Mouse (Mus musculus): ENCODE results near the gene Lrrc74b.
A peak's percentile ranks its signal among the peaks of the same experiment; 100 is the strongest.
"Not testable (repeated sequence)": the region's sequence is repeated elsewhere in the genome, so short reads cannot be mapped to it uniquely, and the experiment has no call there.

Lrrc74b gene

DNA sequence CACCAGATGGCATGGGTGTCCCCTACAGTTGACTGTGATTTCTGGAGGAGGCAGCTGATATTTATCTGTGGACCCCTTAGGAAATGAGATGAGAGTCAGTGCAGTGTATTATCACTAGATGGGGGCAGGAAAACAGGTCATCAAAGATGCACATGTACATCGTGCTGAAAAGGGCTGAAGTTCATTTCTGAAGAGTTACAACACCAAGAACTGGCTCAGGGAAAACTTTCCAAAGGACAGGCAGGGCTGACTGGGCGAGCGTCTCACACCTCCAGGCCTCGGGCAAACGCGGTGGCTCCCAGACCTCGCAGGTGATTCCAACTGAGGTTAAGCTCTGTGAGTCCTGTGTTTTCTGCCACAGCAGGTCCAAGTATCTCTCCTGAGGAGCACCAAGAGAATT is 8.2 kb downstream of the Lrrc74b start:
- no peak for DNase-seq (ENCODE audit: low spot score)

DNA sequence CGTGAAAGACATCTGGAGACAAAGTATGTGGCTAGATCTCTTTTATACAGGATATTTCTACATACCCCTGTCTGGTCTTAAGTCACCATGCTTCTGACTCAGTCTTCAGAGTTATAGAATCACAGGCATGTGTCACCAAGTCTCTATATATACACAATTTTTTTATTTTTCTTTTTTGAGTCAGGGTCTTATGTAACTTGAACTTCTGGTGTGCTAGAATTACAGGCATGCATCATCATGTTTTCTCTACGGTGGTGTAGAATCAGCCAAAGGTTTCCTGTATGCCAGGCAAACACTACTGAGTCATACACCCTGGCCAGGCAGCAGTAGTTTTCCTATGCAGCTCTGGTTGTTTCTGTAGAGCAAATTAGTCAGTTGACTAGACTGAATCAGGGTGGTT is 18.4 kb downstream of the Lrrc74b start:
- no peak for DNase-seq (ENCODE audit: low spot score)

DNA sequence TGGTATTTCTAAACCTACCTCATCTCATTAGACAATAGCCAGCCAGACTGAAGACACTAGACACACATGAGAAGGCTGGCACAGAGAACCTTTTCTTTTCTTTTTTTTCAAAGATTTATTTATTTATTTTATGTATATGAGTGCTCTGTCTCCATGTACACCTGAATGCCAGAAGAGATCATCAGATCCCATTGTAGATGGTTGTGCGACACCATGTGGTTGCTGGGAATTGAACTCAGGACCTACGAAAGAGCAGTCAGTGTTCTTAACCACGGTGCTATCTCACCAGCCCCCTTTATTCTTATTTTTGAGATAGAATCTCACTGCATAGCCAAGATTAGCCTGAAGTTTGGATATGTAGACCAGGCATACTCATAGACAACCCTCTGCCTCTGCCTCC is 24.5 kb downstream of the Lrrc74b start:
- DNase-seq (ENCODE audit: low spot score) = no peak

DNA sequence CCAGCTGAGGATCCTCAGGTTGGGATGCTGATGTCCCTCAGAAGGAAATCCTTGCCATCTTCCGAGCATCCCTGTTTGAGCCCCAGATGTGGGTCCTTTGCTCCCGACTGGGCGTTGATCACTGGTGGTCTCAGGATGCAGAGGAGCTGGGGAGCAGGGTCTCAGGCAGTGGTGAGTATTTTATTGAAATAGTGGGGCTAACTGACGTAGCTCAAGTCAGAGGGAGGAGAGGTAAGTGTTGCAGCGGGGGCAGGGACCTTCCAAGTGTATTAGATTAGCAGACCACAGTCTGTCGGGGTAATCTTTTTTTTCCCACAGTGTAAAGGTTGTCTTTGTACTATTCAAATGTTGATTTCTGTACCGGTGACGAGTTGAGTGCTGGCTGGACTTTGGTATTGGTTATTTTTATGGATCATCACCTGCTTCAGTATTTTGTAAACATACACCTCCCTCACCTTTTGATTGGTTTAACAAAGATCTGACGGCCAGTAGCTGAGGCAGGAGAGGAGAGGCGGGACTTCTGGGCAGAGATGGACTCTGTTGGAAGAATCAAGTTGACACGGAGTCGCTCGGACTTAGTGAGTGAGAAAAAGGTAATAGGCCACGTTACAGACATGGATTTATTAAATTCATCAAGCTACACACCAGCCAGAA is 28.2 kb downstream of the Lrrc74b start:
- no peak for DNase-seq (ENCODE audit: low spot score)

DNA sequence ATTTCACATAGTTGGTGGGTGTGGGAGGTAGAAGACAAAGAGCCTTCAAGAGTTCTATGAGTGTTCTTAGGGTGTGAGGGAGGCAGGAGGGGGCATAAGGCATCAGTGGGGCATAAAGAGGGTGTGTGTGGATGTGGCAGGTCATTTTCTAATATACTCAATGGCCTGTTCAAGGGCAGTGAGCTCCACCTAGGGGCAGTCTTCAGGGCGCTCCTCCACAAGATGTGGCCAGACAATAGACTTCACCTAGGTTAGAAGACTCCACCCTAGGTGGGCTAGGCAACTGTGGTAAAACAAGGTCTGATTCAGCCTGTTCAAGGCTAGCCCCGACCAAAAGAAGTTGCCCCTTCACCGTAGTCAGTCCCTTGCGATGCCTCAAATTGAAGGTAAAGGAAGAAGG is 28.8 kb downstream of the Lrrc74b start:
- no peak for DNase-seq (ENCODE audit: low spot score)

DNA sequence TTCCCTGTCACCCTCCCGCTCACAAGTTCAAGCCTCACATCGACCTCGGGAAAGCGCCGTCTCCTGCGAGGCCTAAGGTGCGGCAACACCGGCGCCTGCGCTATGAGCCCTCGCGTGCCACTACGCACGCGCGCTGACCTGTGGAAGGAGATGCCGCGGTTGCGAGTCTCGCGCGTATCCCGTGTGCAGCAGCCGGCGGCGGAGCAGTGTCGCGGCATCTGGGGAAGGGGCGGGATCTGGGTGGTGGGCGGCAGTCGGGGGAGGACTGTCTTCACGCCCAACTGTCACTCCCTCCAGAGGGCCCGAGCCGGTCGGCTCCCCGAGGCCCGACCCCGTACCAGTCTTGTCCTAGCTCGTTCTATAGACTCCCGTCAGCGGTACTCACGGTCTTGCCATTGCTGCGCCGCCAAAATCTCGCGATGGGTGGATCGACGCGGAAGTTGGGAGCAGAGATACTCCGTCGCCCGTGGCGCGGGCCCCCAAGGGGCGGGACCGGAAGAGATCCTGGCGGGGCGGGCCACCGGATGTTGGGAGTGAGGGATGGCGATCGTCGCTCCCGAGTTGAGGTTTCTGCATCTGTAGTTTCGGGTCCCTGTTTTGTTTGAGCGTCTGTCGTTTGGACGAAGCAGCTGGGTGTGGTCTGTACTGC is 30.3 kb downstream of the Lrrc74b start, which contains the start of gene Thap7:
Gene Thap7, minus strand, starts transcription at position 497 of the 649 bp plus-strand sequence.
- peak; percentile 87 for DNase-seq (ENCODE audit: low spot score)

DNA sequence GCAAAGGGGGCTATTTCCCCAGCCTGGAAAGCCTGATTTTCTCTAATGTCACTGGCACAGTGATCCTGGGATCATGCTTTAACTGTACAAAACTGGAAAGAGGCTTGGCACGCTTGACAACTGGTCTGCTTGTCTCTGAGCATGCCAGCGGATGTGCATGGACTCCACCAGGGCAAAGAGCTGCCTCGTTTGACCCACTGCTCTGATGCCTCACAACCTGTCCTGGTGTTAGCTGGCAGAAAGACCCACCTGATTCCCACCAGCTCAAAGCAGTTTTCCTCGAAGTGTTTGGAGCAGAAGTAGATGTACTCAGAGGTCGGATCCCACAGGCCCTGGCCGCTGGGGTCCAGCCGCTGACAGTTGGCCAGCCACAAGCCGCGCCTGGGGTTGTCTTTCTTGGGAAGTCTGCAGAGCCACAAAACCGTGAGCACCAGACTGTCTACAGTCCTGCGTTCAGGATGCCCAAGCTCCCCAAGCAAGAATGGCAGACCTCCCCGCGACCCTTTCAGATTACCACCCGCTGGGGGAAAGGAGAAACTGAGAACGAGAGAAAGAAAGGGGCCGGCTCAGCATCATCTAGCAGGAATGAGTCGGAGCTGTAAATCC is 31.0 kb downstream of the Lrrc74b start:
- DNase-seq (ENCODE audit: low spot score) = no peak

DNA sequence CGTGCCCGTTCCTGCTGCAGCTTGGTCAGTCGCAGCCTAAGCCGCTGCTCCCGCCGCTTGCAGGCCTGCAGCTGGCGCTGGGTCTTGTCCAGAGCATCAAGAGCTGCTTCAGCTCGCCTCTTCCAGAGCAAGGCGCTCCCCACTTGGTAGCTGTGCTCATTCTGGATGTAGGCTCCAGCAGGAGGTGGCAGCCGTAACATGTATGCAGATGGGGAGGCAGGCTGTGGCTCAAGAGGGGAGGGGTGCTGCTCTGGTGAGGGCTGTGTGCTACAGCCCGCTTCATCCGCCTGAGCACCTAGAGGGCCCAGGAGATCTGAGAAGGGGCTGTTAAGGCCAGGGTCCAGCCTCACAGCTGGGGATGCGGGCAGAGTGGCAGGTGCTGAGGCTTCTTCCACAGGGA is 32.8 kb downstream of the Lrrc74b start:
- DNase-seq (ENCODE audit: low spot score) = no peak

DNA sequence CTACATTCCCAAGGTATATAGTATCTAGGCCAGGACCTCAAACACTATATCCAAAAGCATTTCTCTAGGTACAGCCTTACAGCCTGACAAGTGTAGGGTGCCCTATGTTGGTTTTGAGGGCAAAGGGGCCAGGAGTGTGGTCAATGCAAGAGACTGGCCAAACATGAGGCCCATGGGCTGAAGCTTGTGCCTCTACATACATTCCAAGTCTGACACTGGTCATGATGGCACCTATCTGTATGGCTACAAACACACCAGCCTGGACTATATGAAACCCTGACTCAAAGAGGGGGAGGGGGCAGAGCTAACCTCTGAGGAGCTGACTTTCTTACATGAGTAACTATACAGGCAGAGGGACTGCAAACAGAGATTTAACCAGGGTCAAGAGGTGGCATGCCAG is 33.4 kb downstream of the Lrrc74b start:
- no peak for DNase-seq (ENCODE audit: low spot score)

DNA sequence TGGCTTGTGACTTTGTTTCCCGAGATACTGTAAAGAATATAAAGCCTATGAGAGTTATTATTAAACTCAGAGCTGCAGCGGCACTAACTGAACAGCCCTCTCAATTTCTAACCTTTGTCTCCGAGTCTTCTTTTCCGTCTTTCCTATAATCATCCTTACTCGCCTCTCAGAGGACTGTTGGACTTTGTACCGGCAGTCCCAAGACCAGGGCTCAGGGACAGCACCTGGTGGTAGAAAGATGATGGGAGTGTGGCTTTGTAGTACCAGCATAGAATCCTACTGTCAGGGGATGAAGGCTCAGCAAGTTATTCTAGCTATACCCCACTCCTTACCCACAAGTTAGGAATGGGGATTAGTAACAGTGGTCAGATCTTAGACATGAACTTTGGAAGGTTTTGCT is 34.8 kb downstream of the Lrrc74b start:
- DNase-seq (ENCODE audit: low spot score) = no peak

DNA sequence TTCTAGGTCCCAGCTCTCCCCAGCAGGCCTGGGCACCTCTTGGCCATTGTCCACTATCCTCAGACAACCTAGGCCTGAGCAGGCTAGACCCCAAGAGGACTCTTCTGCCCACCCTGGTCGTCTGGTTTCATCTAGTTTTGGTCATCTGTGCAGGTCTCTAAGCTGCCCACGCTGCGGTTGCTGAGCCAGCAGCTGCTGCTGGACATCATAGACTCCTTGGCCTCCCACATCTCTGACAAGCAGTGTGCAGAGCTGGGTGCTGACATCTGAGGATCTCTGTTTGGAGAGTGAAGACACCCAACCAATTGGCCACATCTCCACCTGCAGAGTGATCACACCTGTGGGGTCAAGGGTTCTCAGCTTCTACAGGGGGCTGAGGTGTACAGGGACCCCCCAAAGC is 35.5 kb downstream of the Lrrc74b start:
- no peak for DNase-seq (ENCODE audit: low spot score)

DNA sequence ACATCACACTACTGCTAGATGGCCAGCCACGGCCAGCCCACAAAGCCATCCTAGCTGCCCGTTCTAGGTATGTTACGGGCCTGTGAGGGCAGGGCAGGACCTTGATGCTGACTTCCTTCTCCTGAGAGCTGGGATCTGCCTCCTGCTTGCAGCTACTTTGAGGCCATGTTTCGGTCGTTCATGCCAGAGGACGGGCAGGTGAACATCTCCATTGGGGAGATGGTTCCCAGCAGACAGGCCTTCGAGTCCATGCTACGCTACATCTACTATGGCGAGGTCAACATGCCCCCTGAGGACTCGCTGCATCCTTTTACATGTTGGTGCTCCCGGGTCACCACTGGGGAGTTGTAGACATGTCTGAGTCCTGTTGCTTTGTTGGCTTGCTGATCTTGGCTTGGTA is 36.9 kb downstream of the Lrrc74b start:
- no peak for DNase-seq (ENCODE audit: low spot score)

DNA sequence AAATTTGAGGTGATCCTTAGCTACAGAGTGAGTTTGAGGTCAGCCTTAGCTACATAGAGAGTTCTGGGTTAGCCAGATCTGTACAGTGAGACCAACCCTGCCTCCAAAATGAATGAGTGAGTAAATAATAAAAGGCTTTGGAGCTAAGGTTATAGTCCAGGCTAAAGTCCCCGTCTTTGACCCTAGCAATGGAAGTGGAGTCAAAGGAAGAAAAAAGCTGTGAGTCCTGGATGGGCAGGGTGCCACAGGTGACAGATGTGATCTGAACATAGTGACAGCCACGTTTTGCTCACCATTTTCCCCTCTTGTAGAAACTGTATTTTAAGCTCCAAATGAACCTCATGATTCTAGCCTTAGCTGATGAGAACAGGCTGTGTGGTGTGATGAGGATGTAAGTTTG is 42.1 kb downstream of the Lrrc74b start:
- DNase-seq (ENCODE audit: low spot score) = no peak

DNA sequence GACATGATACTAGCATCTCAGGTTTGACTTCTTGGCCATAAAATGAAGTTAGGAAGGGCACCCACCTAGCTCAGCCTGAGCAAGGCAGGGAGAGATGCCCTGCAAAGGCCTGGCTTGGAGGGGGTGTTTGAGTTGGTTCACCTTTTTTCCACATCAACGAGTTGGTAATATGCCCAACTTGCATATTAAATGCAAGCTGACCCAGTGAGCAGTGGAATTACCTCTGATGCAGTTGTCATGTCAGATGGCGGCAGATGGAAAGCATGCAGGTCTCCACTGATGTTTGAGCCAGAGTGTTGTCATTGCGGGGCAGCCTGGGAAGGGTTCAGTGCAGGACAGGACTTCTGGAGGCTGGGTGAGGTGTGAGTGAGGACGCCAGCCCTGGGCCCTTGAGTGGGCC is 49.6 kb downstream of the Lrrc74b start:
- DNase-seq (ENCODE audit: low spot score) = no peak

DNA sequence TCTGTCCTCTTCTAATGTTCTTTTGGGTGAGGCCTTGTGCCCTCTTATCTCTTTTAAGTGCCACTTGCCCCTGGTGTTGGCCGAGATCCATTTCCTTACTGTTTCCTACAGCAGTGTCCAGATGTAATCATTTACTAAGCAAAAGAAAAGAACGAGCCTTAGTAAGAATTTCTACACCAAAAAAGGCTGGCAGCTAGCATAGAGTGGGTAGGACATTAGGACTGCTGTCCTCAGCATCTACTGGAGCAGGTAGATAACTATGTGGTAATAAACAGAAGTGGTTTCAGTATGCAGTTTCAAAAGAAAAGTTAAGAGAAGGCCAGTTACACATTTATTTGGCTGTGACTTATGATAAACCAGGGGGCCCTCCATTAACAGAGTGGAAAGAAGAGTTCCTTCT is 50.4 kb downstream of the Lrrc74b start:
- DNase-seq (ENCODE audit: low spot score) = no peak

DNA sequence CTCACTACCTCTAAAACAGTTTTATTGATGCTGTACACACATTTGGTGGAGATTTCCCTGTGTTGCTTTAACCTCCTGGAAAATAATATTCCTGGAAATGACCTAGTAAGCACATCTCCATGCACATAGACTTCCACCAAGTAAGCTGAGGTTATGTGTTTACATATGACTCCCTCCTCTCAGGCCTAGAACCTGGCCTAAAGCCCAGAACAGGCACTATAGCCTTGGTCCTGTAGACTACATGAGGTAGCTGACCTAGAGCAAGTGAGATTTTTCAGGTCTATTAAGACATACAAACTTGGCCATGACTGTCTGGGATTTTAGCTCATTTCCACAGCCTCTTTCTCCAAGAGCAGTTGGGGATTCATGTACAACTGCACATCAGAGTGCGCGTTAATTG is 50.9 kb downstream of the Lrrc74b start:
- DNase-seq (ENCODE audit: low spot score) = no peak

DNA sequence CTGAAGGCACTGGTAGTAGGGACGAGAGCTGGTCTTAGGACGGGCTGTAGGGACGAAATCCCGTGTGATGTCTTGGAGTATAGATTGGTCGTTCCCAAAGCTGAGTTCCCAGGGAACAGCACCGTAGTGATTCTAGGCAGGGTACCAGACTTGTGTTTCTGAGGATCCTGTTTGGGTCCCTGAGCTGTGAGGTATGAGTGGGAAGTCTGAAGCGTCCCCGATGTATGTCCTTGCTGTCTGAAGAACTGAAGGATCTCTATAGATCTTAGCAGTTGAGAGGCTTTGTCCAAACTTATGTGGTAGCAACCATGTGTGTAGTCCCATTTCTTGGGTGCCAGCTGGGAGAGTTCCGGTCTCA is 51.8 kb downstream of the Lrrc74b start:
- DNase-seq (ENCODE audit: low spot score) = no peak

DNA sequence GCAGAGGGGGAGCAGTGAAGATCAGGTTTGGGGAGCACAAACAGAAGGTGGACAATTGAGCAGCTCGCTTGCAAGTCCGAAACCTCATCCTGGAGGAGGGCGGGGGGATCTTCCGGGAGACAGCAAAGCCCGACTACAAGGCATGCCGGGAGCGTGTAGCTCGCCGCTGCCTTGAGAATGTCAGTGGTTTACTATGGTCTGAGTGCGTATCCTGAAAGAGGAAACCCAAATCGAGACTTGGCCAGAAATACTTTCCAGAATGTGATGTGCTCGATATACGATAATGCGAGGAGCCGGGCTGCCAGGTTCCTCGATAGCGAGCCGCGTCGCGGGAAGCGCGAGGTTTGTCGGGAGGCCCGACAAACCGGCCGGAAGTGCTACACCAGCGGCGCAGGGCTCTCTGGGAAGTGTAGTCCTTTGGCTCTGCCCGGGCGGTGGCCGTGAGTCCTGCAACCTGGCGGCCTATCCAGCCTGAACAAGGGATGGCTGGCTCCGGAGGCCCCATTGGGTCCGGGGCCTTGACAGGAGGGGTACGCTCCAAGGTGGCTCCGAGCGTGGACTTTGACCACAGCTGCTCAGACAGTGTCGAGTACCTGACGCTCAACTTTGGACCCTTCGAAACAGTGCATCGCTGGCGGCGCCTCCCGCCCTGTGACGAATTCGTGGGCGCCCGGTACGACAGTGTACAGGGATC is 52.4 kb downstream of the Lrrc74b start, which contains the start of gene Lztr1:
Gene Lztr1, plus strand, starts transcription at position 143 of the 694 bp plus-strand sequence.
- DNase-seq (ENCODE audit: low spot score) = peak; percentile 79

DNA sequence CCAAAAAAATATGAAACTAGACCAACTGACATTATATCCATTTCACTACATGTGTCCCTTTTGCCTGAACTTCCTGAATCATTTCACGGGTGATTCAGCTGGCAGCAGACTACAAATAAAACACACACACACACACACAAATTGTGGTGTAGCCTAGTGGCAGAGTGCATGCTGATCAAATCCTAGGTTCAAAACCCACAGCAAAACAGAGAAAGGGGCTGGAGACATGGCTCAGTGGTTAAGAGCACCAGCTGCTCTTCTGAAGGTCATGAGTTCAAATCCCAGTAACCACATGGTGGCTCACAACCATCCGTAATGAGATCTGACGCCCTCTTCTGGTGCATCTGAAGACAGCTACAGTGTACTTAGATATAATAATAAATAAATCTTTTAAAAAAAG is 53.0 kb downstream of the Lrrc74b start:
- DNase-seq (ENCODE audit: low spot score) = not testable (repeated sequence)

DNA sequence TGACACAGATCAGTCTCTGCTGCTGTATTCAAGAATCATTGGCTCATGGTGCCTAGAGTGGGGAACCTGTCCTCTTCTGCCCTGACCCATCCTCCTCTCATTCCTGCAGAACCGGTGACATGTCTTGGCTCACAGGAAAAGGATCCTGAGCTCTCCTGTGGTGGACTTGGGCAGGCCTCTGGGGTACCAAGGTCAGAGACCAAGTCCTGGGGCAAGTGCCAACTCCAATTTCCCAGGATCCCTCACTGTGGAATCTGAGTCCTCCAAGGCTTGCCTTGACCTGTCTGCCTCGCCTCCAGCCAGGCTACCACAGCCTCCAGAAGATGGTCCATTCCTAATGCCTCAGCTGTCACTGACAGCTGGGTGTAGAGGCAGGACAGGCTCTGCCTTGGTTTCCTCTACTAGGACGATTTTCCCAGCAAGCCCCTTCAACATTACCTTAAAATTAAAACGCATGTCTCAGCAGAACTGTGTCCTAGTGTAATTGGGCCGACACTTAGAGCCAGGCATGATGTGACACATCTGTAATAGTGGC is 54.0 kb downstream of the Lrrc74b start:
- no peak for DNase-seq (ENCODE audit: low spot score)

DNA sequence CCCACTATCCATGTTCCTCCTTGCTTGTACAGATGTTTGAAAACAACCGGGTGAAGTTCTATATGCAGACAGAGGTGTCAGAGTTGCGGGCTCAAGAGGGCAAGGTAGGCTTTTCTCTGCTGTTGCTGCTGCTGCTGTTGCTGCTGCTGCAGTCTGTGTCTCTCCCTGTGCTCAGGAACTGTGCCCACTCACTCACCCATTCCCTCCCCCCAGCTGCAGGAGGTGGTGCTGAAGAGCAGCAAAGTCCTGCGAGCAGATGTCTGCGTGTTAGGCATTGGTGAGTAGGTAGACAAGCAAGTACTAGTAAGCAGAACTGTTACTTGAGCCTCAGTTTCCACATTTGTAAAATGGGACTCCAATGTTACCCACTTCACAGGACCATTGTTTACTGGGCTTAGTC is 58.4 kb downstream of the Lrrc74b start:
- no peak for DNase-seq (ENCODE audit: low spot score)

DNA sequence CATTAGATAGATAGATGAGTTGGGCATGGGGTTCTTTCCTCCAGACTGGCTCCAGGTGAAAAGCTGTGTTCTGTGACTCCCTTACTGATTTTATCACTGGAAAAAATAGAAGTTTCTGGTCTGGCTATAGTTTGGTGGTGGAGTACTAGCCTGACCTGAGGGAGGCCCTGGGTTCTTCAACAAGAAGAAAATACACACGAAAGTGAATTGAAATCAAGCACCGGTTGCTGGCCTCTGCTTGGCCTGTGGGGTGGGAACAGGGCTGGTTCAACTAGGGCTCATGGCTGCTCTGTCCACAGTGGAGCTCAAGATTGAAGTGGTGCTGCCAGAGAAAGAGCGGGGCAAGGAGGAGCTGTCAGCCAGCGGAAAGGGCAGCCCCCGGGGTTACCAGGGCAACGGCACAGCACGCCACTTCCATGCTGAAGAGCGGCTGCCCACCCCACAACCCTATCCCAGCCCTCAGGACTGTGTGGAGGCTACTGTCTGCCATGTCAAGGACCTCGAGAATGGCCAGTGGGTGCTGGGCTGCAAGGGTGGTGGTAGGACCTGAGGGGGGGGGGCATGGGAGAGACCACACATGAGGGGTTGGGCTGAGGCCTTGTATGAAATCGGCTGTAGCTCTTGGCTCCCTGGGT is 61.7 kb downstream of the Lrrc74b start:
- no peak for DNase-seq (ENCODE audit: low spot score)

All from layer of hippocampus, adult 9-10 months (tissue).